Mouse (Mus musculus): ENCODE measurements around the gene Plekha8.

The Plekha8 gene

DNA sequence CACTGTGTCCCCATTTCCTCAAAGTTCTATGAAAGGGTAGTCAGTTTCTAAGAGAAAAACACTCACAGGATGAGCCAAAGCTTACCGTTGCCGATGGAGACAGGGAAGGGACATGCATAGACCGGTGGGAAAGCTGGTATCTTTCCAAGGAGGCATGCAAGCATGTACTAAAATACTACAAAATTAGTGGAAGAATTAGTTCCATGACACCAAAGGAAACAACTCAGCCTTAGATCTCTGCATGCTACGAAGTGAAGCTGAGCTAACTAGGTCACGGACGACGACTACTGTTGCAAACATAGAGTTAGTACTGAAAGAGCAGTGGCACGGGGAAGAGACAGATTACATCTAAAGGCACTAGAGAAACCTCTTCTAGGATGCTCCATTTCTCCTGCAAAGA is 8.0 kb upstream of the Plekha8 start:
- no peak for DNase-seq (ENCODE audit: low spot score)

DNA sequence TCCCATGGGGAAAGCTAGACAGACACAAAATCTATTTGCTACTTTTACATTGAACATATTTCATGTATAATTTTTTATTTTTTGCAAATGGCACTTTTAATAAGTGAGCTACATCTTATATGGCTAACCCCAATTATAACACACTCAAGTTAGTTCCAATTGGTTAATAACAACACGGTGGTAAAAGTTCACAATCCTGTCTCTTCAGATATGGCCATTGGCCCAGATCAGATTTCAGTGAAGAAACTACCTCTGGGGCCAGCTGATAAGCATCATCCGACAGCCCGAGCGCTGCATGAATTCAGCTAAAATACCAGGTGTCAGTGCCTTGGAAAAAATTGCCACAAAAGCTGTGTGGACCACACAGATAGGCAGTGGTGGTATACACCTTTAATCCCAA is 7.2 kb upstream of the Plekha8 start:
- DNase-seq (ENCODE audit: low spot score), result no peak

DNA sequence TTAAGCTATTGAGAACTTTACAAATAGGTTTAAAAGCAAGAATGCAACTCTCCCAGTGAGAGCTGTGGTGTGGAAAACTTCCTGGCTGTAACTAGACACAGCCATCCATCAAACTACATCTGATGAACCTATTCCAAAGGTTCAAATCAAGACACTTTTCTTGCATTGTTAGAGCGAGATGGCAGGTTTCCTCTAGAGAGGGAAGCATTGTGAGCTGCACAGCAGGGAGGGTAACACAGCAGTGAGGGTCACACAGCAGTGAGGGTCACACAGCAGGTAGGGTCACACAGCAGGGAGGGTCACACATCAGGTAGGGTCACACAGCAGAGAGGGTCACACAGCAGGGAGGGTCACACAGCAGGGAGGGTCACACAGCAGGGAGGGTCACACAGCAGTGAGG is 6.7 kb upstream of the Plekha8 start:
- DNase-seq (ENCODE audit: low spot score), result no peak

DNA sequence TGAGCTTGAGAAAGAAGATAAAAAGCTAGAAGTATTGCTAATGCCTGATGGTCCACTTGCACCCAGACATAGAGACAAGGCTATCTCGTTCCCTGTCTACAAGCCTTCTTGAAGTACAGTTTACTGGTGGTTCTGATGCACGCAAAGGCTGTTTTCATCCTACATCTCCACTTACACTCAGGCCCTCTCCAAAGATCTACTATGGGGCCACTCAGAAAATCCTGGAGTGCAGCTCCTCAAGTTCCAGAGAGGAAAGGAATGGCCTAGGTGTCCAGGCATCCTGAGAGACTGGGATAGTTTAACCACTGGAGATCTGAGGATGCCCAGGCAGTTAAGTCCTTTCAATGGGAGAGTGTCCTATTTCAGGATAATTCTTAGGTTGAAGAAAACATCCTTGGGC is 4.2 kb upstream of the Plekha8 start:
- no peak for DNase-seq (ENCODE audit: low spot score)

DNA sequence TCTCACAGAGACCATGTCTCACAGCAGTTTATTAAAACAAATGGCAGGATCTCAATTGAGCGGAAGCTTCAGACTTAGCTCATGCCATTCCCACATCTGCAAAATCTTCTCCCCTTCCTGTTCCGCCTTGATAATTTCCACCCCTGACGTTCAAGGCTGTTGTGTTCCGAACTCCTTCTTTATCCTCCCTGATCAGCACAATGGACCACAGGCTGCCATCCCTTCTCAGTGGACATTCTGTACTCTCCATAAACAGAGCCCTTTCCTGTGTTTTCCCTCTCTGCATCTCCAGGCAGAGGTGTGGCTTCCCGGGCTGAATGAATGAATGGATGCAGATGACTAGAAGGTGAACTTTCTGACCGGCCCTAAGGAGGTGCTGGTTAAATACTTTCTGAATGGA is 3.1 kb upstream of the Plekha8 start:
- DNase-seq (ENCODE audit: low spot score), result peak; percentile 36

DNA sequence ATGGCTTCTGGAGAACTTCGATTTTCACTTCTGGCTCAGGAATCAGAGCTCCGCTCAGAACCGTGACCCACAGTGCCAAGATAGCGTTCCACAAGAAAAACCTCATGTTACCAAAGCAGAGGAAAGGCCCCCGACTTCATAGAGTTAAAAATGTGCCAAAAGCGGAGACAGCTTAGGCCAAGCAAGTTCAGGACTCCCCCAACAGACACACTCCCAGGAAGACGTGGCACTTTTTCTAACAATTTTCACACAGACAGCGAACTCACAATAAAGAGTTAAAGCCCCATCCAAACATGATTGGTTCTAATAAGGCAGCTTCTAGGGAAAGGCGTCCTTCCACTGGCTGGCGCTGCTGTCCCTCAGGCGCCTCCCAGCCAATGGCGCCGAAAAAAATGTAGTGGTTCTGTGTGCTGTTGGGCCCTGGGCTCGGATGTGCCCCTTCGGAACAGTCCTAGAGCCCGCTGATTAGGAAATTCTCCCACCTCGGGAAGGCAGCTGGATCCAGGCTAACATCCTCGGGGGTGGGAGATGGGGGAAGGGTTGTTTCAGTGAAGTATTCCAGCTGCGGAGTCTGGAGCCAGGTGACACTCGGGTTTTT is 1.9 kb upstream of the Plekha8 start:
- DNase-seq (ENCODE audit: low spot score), result peak; percentile 89

DNA sequence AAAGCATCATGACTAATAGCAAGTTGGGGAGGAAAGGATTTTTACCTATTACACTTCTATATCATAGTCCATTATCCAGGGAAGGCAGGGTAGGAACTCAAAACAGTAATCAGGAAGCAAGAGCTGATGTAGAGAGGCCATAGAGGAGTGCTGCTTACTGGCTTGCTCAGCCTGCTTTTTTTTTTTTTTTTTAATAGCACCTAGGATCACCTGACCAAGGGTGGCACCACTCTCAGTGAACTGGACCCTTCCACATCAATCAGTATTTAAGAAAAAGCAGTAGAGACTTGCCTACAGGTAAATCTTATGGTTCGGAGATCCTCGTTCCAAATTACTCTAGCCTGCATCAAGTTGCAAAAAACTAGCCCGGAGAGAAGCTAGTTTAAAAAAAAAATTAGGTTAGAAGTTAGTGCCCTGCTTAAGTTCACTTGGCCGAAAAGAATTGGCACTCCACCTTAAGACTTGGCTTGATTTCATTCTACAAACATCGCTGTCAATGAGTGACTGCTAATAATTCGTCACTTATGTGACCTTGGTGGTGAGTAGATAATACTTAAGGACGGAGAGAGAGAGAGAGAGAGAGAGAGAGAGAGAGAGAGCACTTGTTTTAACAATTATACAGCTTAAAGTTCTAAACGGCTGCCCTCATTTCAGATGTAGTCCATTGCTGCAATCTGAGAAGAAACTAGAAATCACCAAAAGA is 994 bp upstream of the Plekha8 start:
- no peak for DNase-seq (ENCODE audit: low spot score)

DNA sequence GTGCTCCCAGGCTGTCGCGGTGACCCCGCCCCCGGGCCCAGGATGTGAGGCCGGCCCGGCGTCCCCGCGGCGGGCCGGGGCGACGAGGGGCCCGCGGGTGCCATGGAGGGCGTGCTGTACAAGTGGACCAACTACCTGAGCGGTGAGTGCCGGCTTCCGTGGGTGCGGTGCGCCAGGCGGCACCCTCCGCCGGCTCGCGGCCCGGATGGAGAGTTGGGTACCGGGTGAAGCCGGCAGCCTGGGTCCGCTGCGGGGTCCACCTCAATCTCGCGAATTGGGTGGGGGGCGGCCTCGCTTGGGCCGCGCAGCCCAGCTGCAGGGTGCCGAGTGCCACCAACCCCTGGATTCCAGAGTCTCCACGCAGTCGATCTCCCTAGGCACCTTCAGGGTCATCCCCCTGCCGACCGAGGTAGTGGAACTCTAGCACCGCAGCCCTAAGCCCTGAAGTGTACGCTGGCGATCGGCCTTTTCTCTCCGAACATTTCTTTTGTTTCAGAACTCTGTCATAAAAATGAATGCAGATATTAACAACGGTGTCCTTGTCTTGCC is 493 bp downstream of the Plekha8 start:
- no peak for DNase-seq (ENCODE audit: low spot score)

DNA sequence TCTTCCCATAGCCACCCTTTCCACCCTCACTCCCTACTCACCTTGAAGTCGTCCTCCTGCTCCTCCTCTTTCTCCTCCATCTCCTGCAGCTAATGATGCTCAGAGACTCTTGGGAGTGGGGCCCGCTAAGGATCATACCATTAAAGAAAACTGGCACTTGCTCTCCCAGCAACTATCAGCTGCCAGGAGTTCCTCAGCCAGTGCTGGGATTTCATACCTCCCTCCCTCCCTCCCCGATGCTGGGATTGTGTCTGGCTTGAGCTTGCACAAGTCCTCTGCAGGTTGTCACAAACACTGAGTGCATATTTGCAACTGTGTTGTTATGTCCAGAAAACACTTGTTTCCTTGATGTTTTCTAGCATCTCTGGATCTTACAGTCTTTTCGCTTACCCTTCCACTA is 2.3 kb downstream of the Plekha8 start, which contains the start of gene Fkbp14:
Gene Fkbp14 (minus strand): TSS at position 101 of the 400 bp plus-strand sequence.
- DNase-seq (ENCODE audit: low spot score), result no peak

DNA sequence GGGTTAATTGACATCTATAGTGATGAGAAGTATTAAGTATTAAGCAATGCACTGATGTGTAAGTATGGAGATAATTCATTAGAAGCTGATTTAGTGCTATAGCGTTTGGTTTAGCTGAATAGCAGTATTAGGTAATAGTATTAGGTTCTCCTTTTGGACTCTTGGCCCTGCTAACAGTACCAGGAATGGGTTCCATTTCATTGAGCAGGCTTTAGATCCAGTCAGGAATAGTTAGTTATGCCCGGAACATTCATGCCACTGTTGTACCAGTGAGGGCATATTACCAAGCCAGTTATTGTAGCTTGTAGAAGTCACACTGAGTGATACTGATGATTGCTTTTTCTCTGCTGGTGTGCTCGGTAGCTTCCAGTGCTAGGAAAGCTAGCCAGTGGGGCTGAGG is 2.8 kb downstream of the Plekha8 start:
- no peak for DNase-seq (ENCODE audit: low spot score)

DNA sequence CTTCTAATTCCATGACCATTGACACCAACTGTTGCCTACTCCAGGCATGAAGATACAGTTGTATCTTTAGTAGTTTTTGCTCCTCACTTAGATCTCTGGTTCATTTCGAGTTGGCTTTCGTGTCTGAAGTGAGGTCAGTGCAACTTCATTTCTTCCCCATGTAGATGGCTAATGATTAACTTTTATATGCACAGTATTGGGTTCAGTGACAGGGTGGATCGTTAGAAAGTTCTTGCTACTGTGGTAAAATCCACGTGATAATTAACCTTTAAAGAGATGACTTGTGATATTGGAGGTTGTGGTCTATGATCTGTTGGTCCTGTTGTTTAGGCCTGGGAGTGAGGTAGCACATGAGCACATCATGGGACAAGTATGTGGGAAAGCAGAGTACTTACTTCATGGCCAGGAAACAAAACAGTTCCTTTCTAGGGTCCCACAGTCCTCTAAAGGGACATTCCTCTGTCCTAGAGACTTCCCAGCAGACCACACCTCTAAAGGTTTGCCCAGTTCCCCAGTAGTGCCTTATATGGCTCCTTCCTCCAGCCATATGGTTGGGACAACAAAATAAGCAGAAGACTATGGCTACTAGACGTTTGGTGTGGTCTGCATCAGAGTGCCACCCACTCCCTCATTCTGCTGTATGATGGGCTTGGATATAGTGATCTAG is 5.9 kb downstream of the Plekha8 start:
- DNase-seq (ENCODE audit: low spot score), result no peak

DNA sequence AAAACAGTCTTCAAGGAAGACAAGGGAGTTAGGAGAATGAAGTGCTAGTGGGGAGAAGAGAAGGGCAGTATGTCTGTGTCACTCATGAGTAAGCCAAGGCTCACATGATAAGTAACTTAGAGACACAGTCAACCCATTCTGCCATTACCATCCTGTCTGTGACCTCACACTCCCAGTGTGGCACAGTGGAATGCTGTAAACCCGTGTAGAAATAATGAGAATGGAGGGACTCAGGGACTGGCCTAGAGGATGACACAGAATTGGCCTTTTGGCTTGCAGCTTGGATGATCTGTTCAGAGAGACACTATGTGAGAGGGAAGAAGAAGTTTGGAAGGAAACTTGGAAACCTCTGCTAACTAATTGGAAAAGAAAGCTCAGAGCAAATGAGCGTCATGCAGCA is 8.0 kb downstream of the Plekha8 start:
- no peak for DNase-seq (ENCODE audit: low spot score)

DNA sequence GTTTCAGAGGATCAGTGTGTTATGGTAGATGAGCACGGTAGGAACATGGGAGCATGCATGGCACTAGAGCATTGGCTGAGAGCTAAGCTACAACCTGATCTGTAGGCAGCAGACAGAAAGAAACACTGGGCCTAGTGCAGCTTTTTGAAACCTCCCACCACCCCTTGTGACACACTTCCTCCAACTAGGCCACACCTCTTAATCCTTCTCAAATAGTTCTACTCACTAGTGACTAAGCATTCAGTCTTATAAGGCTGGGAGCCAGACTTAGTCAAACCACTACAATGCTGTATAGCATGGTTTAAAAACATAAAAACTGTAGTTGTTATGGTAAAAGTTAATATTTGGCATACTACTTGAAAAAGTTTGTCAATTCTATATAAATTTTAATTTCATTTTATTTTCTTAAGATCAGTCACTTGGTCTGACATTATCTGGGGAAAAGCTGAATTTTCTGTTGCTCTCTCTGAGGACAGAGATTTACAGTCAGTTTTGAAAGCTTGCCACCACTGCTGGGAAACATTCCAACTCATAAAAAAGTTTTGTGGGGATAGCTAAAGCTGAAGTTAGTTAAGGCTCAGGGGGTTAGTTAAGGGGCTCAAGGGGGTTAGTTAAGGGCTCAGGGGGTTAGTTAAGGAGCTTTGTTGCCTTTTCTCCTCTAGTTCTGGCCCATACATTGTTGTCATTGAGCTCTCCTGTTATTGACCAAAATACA is 9.2 kb downstream of the Plekha8 start:
- DNase-seq (ENCODE audit: low spot score), result no peak

DNA sequence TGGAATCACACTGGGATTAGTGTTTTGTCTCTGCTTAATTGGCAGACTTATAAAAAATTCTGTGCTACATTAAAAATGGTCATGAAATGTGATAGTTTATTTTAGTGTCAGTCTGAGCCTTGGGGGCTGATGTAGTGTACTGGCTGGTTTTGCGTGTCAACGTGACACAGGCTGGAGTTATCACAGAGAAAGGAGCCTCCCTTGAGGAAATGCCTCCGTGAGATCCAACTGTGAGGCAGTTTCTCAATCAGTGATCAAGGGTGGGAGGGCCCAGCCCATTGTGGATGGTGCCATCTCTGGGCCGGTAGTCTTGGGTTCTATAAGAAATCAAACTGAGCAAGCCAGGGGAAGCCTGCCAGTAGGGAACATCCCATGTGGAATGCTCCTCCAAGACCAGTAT is 11.3 kb downstream of the Plekha8 start:
- no peak for DNase-seq (ENCODE audit: low spot score)

DNA sequence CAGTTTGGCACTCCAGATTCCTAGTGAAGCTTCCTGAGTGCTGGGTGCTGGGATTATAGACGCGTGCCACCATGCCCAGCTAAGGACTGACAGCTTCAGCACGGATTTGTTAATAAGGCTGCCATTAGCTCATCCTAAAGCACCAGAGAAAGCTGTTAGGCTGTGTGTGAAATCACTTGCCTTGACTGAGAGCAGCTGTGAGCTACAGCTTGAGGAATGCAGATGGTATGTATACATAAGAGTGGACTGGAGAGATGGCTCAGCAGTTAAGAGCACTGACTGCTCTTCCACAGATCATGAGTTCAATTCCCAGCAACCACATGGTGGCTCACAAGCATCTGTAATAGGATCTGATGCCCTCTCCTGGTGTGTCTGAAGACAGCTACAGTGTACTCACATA is 22.5 kb downstream of the Plekha8 start:
- DNase-seq (ENCODE audit: low spot score), result no peak

DNA sequence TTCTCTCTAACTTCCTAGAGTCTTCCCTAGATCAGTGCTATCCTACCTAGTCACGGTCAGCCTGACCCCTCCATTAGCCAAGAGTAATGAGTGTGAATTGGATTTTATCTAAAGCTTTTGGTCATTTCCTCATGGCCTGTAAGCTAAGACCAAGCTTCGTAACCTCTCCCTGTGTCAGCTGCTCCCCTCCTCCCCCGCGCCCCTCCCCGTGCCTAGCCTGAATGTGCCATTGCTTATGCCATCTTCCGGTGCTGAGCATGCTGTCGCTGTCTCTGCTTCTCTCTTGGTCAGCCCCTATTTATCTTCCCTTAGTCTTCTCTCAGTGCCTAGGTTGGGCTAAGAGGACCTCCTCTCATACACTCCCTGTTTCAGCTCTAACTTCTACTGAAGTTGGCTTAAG is 24.6 kb downstream of the Plekha8 start:
- DNase-seq (ENCODE audit: low spot score), result no peak

DNA sequence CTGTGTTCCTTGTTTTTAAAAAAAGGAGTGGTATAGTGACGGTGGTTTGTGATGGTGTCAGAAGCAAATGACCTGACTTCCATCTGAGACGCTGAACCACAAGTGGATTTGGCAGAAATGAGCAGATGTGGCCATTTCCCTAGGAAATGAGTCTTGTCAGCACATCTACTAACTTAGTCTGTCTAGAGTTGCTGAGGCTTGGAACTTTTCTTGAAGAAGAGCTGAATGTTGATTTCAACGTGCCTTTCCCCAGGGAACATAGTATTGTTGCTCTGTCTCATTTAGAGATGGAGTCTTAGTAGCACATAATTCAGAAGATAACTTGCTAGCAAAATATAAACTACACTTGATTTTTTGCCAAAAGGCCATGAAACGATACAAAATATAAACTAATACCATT is 25.4 kb downstream of the Plekha8 start:
- DNase-seq (ENCODE audit: low spot score), result no peak

DNA sequence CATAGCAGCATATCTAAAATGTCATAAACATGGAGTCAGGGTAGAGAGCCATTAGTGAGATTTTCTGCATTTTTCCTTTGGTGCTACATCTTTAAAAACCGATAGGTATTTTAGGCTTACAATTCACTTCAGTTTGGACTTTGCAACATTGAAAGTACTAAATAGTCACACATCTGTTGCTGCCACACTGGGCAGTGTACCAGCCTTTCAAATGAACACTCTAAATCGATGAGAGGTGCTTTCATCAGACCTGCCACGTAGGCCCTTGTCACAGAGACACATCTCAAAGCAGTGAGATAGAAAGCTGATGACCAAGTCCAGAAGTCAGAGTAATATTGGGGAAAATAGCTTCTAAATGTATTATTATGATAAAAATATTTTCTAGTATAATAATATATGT is 33.5 kb downstream of the Plekha8 start:
- DNase-seq (ENCODE audit: low spot score), result no peak

DNA sequence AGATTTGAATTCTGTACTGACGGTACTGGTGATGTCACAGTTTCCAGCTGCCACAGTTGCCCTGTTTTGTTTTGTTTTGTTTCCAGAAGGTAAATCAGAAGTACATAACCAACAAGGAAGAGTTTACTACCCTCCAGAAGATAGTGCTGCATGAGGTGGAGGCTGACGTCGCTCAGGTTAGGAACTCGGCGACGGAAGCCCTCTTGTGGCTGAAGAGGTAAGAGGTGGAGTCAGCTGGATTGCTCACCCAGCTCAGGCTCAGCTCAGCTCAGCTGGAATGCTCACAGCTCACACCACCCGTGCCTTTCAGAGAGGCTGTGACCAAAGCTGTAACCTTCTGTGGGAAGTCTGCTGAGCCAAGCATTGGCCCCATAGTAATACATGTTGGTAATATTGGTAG is 34.8 kb downstream of the Plekha8 start:
- DNase-seq (ENCODE audit: low spot score), result no peak

DNA sequence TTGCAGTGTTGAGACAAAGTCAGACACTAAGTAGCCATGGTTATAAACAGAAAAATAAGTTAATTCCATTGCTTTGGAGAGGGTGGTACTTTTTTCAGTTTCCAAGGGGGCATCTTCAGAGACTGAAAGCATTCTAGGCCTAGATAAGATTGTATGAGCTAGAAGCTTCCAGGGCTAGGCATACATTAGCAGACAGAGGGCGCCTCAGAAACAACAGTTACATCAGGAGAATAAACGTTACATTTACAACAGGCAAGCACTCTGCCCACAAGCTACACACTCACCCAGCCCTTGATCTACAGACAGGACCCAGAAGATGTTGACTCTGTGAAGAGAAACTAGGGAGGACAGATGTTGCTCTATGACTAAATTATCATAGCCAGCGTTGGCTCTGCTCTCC is 36.6 kb downstream of the Plekha8 start:
- no peak for DNase-seq (ENCODE audit: low spot score)

DNA sequence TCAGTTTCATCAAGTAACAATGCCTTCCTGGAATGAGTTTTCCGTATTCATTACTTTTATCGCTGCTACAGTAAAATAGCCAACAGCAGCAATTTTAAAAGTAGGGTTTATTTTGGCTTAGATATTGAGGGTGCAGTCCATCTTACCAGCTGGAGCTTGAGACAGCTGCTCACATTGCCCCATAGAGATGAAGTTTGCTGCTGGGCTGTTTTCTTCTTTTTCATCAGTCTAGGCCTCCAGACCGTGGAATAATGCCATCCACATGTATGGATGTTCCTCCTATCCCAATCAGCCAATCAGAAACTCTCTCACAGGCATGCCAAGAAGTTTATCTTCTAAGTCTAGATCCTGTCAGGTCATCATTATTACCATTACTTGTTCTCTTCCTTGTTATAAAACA is 45.0 kb downstream of the Plekha8 start:
- no peak for DNase-seq (ENCODE audit: low spot score)

DNA sequence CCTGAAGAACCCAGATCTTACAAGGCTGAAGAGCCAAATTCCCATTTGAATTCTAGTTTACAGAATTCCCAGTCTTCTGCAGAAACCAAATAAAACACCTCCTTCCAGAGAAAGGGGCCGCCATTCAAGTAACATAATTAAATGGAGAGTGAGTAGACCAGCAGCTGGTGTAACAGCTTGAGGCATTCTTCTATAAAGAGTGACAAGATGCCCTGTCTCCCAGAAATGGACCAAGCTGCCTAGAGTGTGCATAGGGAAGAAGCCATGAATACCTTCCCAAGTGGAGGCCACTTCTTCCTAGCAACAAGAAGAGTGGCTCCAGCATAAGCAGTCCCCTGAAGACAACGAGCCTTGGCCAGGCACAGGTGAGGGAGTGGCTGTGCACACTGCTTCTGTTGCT is 47.0 kb downstream of the Plekha8 start:
- no peak for DNase-seq (ENCODE audit: low spot score)

DNA sequence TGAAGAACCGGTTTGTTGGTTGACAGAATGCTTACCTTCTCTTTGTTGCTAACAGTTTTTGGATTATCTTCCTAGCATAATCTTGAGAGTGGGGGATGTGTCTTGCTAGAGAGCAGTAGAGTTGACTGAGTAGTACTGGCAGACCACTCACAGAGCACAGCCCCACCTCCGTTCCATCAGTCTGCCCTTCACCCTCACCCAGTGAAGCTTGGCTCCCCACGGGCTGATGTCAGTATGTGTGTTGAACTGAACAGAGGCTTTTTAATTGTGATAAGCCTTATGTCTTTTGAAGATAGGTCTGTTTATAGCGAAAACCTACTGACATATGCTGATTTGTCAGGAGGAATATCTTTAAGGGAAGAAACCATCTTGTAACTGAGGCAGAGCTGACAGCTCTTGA is 48.3 kb downstream of the Plekha8 start:
- DNase-seq (ENCODE audit: low spot score), result no peak

Measured in testis, postnatal 14 days (tissue).